Mouse (Mus musculus) midbrain, embryonic 15.5 days (tissue): ENCODE measurements around the gene Vmn2r47. TPM values are rescaled to one million over a fixed set of nuclear protein-coding genes. Genes with fewer than 3 reads are reported as not detected.
"Not testable (repeated sequence)": the region's sequence is repeated elsewhere in the genome, so short reads cannot be mapped to it uniquely, and the experiment has no call there.

Experiments used
- ATAC-seq: fragments of 200-750 bp; cut with Nextera tagmentation; replicated peaks from 2 replicates; pipeline ENCODE4 v1.8.0; 2017; ENCODE audit warnings: moderate TSS enrichment
- H3K27ac ChIP-seq: fragments of 300-500 bp; sonication (generic); 2 replicates; pipeline ENCODE4 v1.5.1; 2015; ENCODE audit warnings: mild to moderate bottlenecking, inconsistent platforms
- H3K27me3 ChIP-seq: fragments of 300-500 bp; sonication (generic); replicated peaks from 2 replicates; pipeline ENCODE4 v1.6.1; 2015; ENCODE audit warnings: inconsistent platforms
- H3K36me3 ChIP-seq: fragments of 300-500 bp; sonication (generic); replicated peaks from 2 replicates; pipeline ENCODE4 v1.6.1; 2015; ENCODE audit warnings: inconsistent platforms
- H3K4me1 ChIP-seq: fragments of 300-500 bp; sonication (generic); 2 replicates; pipeline ENCODE4 v1.6.1; 2015; ENCODE audit warnings: inconsistent platforms
- H3K4me2 ChIP-seq: fragments of 300-500 bp; sonication (generic); 2 replicates; pipeline ENCODE4 v1.6.1; 2015; ENCODE audit warnings: inconsistent platforms, mild to moderate bottlenecking, moderate library complexity
- H3K4me3 ChIP-seq: fragments of 300-500 bp; sonication (generic); 2 replicates; pipeline ENCODE4 v1.5.1; 2015; ENCODE audit warnings: mild to moderate bottlenecking, inconsistent platforms
- H3K9ac ChIP-seq: fragments of 300-500 bp; sonication (generic); 2 replicates; pipeline ENCODE4 v1.6.1; 2015; ENCODE audit warnings: mild to moderate bottlenecking, inconsistent platforms
- H3K9me3 ChIP-seq: fragments of 300-500 bp; sonication (generic); 2 replicates; pipeline ENCODE4 v1.6.1; 2016; ENCODE audit warnings: inconsistent platforms
- WGBS: fragments of 180-500 bp; shearing (Covaris S2); methylation state at CpG from one replicate; pipeline ENCODE4 v1.1.7; 2015; ENCODE audit warnings: mixed read lengths; 5-methylcytosine and 5-hydroxymethylcytosine counted together
- polyA plus RNA-seq: library from polyadenylated mRNA; unstranded; fragments of >200 nt; fragmentation: Nextera tagmentation; extraction: Ambion mirVana; gene quantifications from 2 replicates; pipeline ENCODE4 v1.2.1, GENCODE M21; 2015

Vmn2r47 gene
- polyA plus RNA-seq, result not detected in 2 replicates

DNA sequence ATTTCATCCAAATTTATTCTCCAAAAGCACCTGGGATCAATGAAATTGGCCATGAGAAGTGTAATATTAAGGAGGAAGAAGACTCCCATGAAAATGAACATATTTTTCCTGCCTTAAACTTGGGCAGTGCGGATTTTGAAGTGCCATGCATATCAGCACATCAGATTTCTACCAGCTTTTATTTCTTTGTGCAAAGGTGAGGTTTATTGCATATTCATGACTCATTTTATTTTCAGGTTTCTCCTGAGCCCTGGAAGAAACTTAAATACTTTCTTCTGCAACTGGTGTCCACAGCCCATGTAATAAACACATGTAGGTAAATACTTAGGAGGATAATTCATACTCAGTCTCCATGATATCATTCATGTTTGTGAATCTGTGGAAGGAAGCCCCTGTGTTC, at the start of gene Vmn2r47:
Gene Vmn2r47 (minus strand): TSS at position 101 of the 400 bp plus-strand sequence.
- not testable (repeated sequence) for H3K9ac ChIP-seq, H3K4me2 ChIP-seq, H3K9me3 ChIP-seq, H3K4me1 ChIP-seq, H3K27ac ChIP-seq, H3K4me3 ChIP-seq, H3K36me3 ChIP-seq, H3K27me3 ChIP-seq, ATAC-seq
- WGBS, result no CpG with 5 or more reads among the region's 1 CpGs

DNA sequence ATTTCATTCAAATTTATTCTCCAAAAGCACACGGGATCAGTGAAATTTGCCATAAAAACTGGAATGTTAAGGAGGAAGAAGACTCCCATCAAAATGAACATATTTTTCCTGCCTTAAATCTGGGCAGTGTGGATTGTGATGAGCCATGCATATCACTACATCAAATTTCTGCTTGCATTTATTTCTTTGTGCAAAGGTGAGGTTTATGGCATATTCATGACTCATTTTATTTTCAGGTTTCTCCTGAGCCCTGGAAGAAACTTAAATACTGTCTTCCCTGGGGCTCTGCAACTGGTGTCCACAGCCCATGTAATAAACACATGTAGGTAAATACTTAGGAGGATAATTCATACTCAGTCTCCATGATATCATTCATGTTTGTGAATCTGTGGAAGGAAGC, 70.7 kb downstream of the Vmn2r47 start, which contains the start of gene Vmn2r46:
Gene Vmn2r46 (minus strand): TSS at position 101 of the 400 bp plus-strand sequence.
- not testable (repeated sequence) for ATAC-seq
- no CpG with 5 or more reads among the region's 1 CpGs for WGBS

More for the DNA sequence above, 70.7 kb downstream of the Vmn2r47 start, which contains the start of gene Vmn2r46:
- H3K9me3 ChIP-seq, H3K27ac ChIP-seq, H3K4me2 ChIP-seq, H3K9ac ChIP-seq, H3K36me3 ChIP-seq, H3K4me1 ChIP-seq, H3K27me3 ChIP-seq, H3K4me3 ChIP-seq: not testable (repeated sequence)

Other genes starting within 250 kb of the Vmn2r47 start
- not detected in 2 replicates for gene Vmn2r46, start 70.8 kb downstream of the Vmn2r47 start, polyA plus RNA-seq
- gene Vmn2r48, start 112.3 kb upstream of the Vmn2r47 start, polyA plus RNA-seq, result not detected in 2 replicates
- not detected in 2 replicates for gene Vmn2r49, start 150.9 kb upstream of the Vmn2r47 start, polyA plus RNA-seq
- not detected in 2 replicates for gene Vmn2r50, start 212.0 kb upstream of the Vmn2r47 start, polyA plus RNA-seq